Mouse (Mus musculus) kidney, adult 2 months (tissue): ENCODE measurements at regions not wholly inside any gene's neighbourhood (a gene's known extent, or its start where the extent isn't known, plus 50 kb on each side); places are given as distances from the start of the nearest gene placed in this dataset.

Source experiments
- DNase-seq: peaks from one replicate; pipeline ENCODE4 v3.0.0; 2021
- H3K27ac ChIP-seq: fragments of 200-500 bp; 2 replicates; pipeline ENCODE4 v1.5.1; 2012; ENCODE audit warnings: low read depth, low read length, control low read depth, inconsistent platforms; ENCODE audit not compliant: insufficient read depth
- H3K27me3 ChIP-seq: fragments of 200-500 bp; replicated peaks from 2 replicates; pipeline ENCODE4 v1.6.1; 2012; ENCODE audit warnings: mild to moderate bottlenecking, moderate library complexity, low read length, inconsistent platforms; ENCODE audit not compliant: control insufficient read depth, insufficient read depth
- H3K36me3 ChIP-seq: fragments of 200-500 bp; 2 replicates; pipeline ENCODE4 v1.6.1; 2012; ENCODE audit warnings: mild to moderate bottlenecking, moderate library complexity, low read length, inconsistent platforms; ENCODE audit not compliant: control insufficient read depth, insufficient read depth
- H3K4me1 ChIP-seq: fragments of 200-500 bp; 2 replicates; pipeline ENCODE4 v1.6.1; 2011; ENCODE audit warnings: low read length; ENCODE audit not compliant: control insufficient read depth, insufficient read depth
- H3K4me3 ChIP-seq: fragments of 200-500 bp; 2 replicates; pipeline ENCODE4 v1.5.1; 2011; ENCODE audit warnings: mild to moderate bottlenecking, low read depth, low read length, control low read depth; ENCODE audit not compliant: insufficient read depth
- CTCF ChIP-seq: fragments of 200-500 bp; conservative IDR thresholded peaks from 2 replicates; pipeline ENCODE4 v1.5.1; 2011; ENCODE audit warnings: low read depth, mild to moderate bottlenecking, control low read depth, low read length, moderate library complexity, mixed read lengths; ENCODE audit not compliant: insufficient read depth, insufficient read length
- POLR2A ChIP-seq: fragments of 200-500 bp; IDR thresholded peaks from one replicate; pipeline ENCODE4 v1.6.1; 2011; ENCODE audit warnings: low read depth, low read length, control low read depth
- WGBS: fragments of 180-500 bp; shearing (Covaris S2); methylation state at CpG from one replicate; pipeline ENCODE4 v1.1.7; 2018; 5-methylcytosine and 5-hydroxymethylcytosine counted together

DNA sequence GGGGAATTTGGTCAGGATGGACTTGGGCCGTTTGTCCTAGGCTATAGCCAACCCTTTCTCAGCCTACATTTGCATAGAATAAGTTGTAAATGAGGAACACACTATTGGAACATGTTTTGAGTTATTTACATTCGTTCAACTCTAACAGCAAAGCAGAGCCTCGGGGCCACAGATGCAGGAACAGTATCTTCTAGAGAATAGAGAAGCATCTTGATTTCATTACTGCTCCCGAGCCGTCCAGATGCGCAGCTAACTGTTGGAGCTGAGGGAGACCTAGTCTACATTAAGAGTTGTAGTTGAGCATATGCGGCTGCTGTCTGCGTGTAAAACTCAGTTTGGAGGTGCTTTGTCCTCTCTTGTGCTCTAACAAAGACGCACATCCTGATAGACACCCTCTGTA lies 124.6 kb upstream of the Sesn3 start:
- TF ChIP-seq POLR2A (no peak), CTCF (no peak)
- no peak for DNase-seq
- no peaks in the 10 kb centered on the region for H3K4me1 ChIP-seq
- H3K4me3 ChIP-seq = no peak overlapping the region
- no peak overlapping the region for H3K27ac ChIP-seq
- 93% methylated on average over 9 of the region's 9 CpGs for WGBS
- H3K27me3 ChIP-seq = no peaks in the 10 kb centered on the region
- H3K36me3 ChIP-seq = no peaks in the 10 kb centered on the region

- TF ChIP-seq CTCF (no peak), POLR2A (no peak)
- DNase-seq = no peak
- WGBS = 86% methylated on average over 1 of the region's 1 CpGs
- Histone ChIP-seq H3K36me3 (no peaks in the 10 kb centered on the region), H3K4me1 (no peaks in the 10 kb centered on the region; the same call in 1 of the 2 replicates), H3K27ac (no peak overlapping the region), H3K4me3 (no peak overlapping the region), H3K27me3 (no peaks in the 10 kb centered on the region)
These were observed 117.9 kb upstream of the Sesn3 start for GRCm38 (mm10) chr9:14156967-14157366.

- H3K27me3 ChIP-seq = no peaks in the 10 kb centered on the region
- 36% methylated on average over 9 of the region's 9 CpGs for WGBS
These were observed 116.6 kb upstream of the Sesn3 start for GRCm38 (mm10) chr9:14158096-14158837.

DNA sequence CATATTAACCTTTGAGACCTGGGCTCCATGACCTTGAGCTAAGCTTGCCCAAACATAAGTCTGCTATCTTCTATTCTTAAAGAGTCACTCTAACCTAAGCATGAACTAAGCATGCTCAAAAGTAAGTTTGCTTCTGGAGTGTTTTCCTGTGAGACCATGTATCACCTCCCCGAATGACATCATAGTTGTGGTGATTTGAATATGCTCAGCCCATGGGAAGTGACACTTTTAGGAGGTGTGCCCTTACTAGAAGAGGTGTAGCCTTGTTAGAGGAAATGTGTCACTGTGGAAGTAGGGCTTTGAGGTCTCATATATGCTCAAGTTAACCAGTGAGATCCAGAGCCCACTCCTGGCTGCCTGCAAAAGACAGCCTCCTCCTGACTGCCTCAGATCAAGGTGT lies 114.7 kb upstream of the Sesn3 start:
- TF ChIP-seq POLR2A (no peak), CTCF (no peak)
- WGBS = 92% methylated on average over 1 of the region's 1 CpGs
- no peak for DNase-seq
- Histone ChIP-seq H3K4me3 (no peak overlapping the region), H3K27ac (no peak overlapping the region), H3K27me3 (no peaks in the 10 kb centered on the region), H3K36me3 (no peaks in the 10 kb centered on the region), H3K4me1 (no peaks in the 10 kb centered on the region; the same call in 1 of the 2 replicates)

More at GRCm38 (mm10) chr9:14158096-14158837, 116.6 kb upstream of the Sesn3 start:
- Histone ChIP-seq H3K27ac (peak overlapping the region; percentile 5; the same call in 1 of the 2 replicates), H3K4me1 (no peaks in the 10 kb centered on the region; the same call in 1 of the 2 replicates), H3K36me3 (no peaks in the 10 kb centered on the region), H3K4me3 (no peak overlapping the region)
- TF ChIP-seq POLR2A (no peak), CTCF (no peak)
- peak; percentile 85 for DNase-seq

DNA sequence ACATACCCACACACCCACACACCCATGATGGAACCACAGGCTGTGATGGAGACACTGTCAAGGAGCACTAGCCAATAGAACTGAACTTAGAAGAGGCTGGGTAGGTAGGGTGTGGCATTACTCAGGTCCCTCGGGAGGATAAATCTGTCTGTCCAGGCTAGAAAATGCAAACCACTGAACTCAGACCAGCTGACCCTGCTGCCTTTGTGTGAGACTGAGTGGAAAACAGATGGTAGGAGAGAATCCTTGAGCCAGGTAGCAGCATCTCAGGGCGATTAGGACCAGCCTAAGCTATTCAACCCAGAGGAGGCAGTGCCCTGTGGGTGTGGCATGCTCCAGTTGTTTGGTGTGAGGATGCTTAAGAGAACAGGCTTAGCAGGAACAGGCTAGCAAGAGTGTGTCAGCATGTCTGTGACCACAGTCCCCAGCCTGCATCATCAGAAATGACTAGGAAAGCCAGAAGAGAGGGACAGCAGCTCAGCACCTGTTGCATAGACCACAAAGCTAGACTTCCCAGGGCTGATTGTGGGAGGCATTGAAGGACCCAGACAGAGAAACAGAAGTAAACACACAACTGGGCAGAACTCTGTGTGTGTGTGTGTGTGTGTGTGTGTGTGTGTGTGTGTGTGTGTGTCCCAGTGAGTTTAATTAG lies 103.2 kb upstream of the Sesn3 start:
- TF ChIP-seq CTCF = no peak
- TF ChIP-seq POLR2A = no peak
- H3K4me1 ChIP-seq = peaks cover 19% of the 10 kb centered on the region
- no peak overlapping the region for H3K4me3 ChIP-seq
- H3K27me3 ChIP-seq = no peaks in the 10 kb centered on the region
- no peak overlapping the region for H3K27ac ChIP-seq
- 80% methylated on average over 2 of the region's 2 CpGs for WGBS
- DNase-seq = no peak
- H3K36me3 ChIP-seq = no peaks in the 10 kb centered on the region

DNA sequence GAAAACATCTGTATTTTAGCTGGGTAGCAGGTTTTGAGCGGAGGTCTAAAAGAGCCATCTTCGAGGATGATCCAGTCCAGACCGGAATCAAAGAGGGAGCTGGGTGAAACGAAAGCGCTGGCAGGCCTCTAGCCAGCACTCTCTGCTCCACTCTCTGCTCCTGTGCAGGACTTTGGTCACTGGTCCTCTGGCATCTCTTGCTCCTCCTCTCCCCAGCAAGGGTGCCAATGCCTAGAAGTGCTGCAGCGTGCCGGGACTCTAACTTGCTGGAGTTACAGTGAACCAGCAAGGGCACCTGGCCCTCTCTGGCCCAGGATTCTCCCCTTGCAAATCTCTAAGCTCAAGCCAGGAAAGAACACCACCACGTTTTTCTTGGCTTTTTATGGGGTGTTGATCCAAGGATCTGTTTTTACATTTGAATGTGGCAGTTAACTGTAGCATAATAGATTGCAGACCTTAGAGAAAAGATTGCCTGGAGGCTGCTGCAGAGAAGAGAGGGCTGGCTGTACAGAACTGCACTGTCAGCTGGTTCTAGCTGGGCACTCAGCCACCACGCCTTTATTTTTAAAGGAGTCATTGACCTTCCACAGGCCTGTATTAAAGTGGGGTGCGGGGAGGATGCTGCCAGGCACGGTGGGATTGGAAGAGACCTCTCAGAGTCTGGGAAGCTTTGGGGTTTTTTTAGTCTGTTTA lies 101.1 kb upstream of the Sesn3 start:
- Histone ChIP-seq H3K36me3 (no peaks in the 10 kb centered on the region), H3K4me3 (no peak overlapping the region), H3K4me1 (peaks cover 19% of the 10 kb centered on the region), H3K27ac (peak overlapping the region; percentile 32), H3K27me3 (no peaks in the 10 kb centered on the region)
- no peak for TF ChIP-seq POLR2A
- peak; percentile 88 for DNase-seq
- 15% methylated on average over 11 of the region's 11 CpGs for whole genome bisulfite sequencing
